Mouse (Mus musculus) kidney, adult 8-10 months (tissue): Measurements from ENCODE around the gene Cntnap1.
A peak's percentile ranks its signal among the peaks of the same experiment; 100 is the strongest.

Source experiments
- DNase-seq, 2 experiments: peaks; one replicate each; pipeline ENCODE4 v3.0.0; 2022

Cntnap1 gene

DNA sequence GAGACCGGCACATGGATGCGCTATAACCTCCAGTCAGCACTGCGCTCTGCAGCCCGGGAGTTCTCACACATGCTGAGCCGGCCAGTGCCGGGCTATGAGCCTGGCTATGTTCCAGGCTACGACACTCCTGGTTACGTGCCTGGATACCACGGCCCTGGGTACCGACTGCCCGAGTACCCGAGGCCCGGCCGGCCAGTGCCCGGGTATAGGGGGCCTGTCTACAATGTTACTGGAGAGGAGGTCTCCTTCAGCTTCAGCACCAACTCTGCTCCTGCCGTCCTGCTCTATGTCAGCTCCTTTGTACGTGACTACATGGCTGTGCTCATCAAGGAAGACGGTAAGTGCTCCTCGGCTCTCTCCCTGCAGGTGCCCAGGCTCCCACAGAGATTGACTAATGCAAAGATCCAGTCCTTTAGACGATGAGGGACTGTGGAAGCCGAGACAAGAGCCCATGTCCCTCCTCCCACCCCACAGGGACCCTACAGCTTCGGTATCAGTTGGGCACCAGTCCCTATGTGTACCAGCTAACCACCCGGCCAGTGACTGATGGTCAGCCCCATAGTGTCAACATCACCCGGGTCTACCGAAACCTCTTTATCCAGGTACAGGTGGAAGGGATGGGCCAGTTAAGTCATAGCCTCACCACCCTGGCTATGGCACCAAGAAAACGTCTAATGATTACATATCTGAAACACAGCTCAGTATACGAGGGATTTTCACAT, 16.4 kb downstream of the Cntnap1 start:
- DNase-seq = no peak

DNA sequence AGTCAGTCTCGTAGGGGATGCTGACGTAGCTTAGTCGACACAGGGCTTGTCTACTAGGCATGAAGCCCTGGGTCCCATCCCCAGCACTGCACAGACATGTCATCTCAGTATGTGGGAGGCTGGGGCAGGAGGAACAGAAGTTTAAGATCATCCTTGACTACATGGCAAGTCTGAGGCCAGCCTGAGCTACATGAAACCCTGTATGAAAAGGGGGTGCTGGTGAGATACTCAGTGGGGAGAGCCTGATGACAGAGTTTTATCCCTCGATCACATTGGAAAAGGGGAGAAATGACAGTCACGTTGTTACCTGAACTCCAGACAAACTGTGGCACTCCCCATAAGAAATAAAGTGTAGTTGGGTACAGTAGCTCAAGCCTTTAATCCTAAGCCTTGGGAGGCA, 17.2 kb downstream of the Cntnap1 start:
- no peak for DNase-seq

GRCm38 (mm10) chr11:101188166-101188805, 18.0 kb downstream of the Cntnap1 start:
- no peak for DNase-seq

- DNase-seq = peak in 1 of 2 experiments; percentile 42
These were observed 19.3 kb downstream of the Cntnap1 start for GRCm38 (mm10) chr11:101189495-101190180.

DNA sequence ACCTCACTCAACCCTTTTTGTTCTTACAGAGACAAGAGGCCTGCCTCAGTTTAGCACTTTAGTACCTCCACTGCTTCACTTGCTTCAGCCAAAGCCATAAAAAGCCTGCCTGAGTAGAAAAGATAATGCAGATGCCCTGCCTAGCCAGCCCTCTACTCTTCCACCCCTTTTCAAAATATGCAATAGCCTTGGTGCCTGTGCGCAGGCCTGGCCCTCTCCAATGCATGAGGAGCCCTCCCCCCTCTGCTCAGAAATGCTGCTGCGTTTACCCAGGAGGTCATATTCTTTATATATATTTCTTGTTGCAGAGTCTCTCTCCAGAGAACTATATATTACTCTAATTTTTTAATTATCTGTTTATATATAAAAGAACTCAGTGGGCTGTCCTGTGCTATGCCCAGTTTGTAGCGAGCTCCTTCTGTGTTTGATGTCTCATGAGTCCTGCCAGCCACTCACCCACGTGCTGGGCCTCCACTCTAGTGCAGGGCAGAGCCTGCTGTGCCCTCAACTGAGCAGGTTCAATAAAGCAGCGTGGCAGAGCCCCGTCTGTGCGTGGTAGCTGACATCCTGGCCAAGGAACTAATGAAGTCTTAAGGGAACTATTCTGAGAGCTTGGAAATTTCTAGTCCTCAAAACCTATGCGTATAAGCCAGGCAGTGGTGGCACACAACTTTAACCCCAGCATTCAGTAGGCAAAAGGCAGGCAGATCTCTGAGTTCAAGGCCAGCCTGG, 20.0 kb downstream of the Cntnap1 start:
- no peak for DNase-seq

DNA sequence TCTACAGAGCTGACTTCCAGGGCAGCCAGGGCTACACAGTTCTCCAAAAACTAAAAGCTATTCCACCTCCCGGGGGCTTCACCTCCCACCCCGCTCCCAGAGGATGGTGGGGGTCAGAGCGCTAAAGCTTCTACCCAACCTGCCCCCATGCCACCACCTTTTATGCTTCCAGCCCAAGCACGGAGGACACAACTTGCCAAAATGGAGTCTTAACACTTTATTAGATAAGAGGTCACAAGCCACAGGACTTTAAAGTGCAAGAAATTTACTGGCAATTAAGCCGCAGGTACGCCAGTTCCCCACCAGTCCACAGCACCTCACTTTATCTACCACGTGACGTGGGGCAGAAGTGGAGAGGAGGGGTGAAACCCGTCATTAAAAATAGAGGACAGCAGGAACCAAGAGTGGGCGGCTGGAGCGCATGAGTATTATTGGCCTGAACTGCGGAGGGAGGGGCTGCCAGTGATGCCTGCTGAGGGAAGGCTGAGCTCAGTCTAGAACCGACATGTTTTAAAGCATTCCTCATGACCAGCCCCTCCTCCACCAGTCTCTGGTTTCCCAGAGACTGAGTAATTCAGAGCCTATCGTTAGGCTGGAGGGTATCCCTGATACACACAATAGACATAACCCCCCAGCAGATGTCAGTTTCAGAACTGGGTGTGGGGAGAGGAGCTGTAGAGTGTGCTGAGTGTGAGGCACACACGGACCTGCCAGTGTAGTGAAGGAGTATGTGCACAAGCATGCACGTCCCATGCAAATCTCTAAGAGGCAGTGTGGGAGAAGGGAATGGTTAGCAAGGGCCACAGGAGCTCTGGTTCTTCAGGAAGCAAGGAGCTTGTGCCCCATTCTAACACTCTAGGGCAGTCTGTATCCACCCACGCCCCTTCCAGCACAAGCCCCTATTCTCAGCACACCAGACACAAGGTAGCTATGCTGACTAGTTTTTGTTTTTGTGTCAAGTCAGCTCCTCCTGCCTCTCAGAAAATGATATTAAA, 20.9 kb downstream of the Cntnap1 start:
- no peak for DNase-seq

DNA sequence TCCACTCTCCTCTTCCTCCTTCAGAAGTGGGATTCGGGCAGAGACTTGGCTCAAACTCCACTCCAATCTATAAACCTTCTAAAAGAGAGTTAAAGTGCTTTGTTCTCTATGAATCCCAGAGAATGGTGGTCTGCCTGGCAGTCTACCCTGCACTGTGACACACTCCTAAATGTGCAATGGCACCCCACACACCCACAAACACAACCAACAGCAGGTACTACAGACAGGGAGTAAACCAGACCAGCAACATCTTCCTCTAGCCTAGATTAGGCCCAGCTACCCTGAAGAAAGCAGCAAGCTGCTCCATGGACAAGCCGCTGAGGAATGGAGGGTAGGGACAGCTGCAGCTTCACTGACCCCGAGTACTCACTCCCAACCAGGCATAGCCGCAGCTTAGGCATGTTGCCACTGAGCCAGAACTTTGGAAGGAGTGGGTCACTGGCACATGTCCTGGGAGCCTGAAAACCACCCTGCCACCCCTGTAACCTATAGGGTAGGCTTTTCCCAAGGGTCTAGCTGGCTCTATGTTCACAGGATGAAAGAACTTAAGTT, 21.7 kb downstream of the Cntnap1 start:
- DNase-seq = no peak

GRCm38 (mm10) chr11:101192646-101193045, 22.3 kb downstream of the Cntnap1 start:
- no peak for DNase-seq

DNA sequence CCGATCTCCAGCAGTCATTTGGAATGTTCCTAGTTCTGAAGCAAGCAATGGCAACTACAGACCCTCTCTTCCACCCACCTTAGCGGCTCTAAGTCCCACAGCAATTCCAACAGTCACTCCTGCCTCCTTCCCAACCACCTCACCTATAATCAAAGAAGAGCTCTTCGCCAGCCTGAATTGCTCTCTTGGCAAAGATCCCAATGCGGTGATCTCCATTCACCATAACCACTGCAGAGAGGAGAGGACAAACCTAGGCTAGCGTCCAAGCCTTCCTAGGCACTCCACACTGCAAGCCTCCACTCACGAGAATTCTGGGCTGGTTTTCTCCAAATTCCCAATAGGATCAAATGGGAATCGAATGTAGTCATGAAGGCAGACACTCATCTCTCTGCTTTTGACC, 22.8 kb downstream of the Cntnap1 start:
- DNase-seq = no peak

DNA sequence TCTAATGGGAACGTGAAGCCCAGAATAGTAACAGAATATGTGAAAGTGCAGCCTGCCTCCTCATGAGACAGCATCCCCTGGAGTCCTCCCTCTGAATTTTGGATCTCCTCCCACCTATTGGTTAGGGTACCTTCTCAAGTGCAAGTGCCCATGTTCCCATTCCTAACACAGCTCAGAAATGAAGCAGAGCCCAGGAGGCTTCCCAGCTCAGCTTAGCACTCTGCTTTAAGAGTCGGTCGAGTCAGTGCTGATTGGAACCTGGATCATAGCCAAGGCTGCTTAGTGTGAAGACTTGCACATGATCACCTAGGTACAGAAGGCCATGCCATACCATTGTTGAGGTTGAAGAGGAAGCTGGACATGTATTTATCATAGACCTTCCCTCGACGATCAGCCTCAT, 23.8 kb downstream of the Cntnap1 start:
- DNase-seq = no peak

DNA sequence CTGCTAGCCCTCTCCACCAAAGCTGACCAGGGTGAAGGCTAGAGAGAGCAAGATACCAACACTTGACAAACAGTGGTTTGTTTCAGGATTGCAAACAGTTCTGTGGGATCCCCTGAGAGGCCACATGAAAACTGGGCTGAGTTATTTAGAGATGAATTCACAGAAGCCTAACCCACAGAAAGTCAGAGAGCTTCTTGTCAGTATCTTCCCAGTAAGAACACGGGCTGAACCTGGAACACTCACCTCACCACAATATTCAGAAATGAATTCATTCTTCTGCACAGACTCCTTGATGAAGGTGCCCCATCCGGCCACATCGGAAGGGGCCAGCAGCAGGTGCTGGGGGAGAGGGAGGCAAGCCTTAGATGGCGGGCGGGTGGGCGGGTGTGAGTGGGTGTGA, 24.3 kb downstream of the Cntnap1 start:
- no peak for DNase-seq

- no peak for DNase-seq
These were observed 24.8 kb downstream of the Cntnap1 start for GRCm38 (mm10) chr11:101195101-101195500.

GRCm38 (mm10) chr11:101195571-101195970, 25.2 kb downstream of the Cntnap1 start:
- no peak for DNase-seq

DNA sequence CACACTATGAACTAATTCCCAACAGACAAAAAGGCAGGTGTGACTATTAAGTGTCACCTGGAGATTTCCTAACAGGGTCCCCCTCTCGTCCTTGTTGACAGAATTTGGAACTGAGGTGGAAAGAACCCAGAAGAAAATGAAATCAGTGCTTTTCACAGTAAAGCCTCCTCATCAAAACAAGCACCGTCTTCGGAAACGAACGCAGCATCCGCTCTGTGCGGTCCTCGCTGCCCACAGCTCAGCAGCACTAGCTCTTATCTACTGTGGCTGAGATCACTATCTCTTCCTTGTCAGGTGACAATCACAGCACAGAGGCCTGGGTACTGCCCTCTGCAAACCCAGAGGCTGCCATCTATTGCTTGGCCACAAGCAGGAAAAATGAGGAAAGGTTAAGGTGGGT, 25.9 kb downstream of the Cntnap1 start:
- DNase-seq = no peak

DNA sequence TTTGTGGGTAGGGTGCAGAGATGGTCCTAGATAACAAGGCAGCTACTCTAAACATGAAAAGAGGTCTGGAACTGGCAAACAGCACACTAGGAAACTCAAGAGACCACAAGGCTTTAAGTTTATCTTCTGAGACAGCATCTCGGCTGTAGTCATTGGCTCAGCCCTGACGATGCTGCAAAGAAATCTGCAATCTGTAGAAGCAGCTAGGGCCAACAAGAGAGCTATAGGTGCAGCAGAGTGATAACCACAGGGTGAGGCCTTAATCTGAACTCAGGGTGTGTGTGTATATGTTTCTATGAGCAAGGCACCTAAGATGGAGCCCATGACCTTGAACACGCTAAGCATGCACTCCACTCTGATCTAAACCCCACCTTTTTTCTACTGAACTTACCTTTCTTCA, 29.2 kb downstream of the Cntnap1 start:
- no peak for DNase-seq

- DNase-seq = peak in 1 of 2 experiments; percentile 25
These were observed 30.7 kb downstream of the Cntnap1 start for GRCm38 (mm10) chr11:101200986-101201385.

GRCm38 (mm10) chr11:101211970-101212369, 41.6 kb downstream of the Cntnap1 start:
- DNase-seq = peak in 1 of 2 experiments; percentile 65

GRCm38 (mm10) chr11:101216936-101217335, 46.6 kb downstream of the Cntnap1 start:
- peak; percentile 14 to 54 for DNase-seq

- peak; percentile 37 to 73 for DNase-seq
These were observed 48.2 kb downstream of the Cntnap1 start for GRCm38 (mm10) chr11:101218436-101219055.

- no peak for DNase-seq
These were observed 50.5 kb downstream of the Cntnap1 start for GRCm38 (mm10) chr11:101220853-101221252.

GRCm38 (mm10) chr11:101221306-101221986, 51.1 kb downstream of the Cntnap1 start:
- no peak for DNase-seq
